Mouse (Mus musculus) right cerebral cortex, postnatal 10 days (tissue): ENCODE measurements around the gene Slc16a7.

Experiments
- DNase-seq, 2 experiments: peaks; one replicate each; pipeline ENCODE4 v3.0.0; 2021; ENCODE audit warnings: low spot score in 2 of 2

Gene Slc16a7

DNA sequence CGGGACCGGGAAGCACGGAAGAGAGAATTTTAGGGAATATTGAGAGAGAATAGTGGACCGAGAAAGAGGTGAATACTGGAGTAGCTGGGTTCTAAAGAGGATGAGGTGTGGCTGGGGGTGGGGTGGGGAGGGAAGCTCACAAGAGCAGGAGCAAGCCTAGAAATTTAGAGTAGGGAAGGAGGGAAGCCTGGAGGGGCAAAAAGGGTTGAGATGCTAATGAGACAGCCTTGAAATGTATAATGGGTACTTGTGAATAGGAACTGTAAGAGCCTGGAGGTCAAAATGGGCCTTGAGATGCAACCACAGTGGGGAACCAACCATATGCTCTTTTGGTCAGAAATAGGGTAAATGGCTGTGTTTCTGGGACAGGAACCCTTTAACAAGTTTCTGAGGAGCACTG is 203.9 kb downstream of the Slc16a7 start:
- DNase-seq: no peak

DNA sequence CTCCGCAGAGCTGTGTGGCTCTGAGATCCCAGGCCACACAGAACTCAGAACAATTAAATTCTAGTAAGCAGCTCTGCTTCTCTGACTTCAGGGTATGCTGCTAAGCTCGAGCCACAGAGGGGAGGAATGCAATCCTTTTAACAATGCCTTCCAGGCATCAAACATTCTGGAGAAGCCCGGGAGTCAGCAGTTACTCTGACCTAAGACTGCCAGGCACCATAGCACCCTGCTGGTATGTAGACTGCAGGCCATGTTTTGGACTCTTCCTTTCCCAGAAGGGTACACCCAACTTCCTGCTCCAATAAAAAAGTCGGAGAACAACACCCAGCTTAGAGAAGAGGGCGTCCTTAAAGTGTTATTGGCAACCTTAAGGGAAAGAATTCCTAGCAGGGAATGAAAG is 205.1 kb downstream of the Slc16a7 start:
- no peak for DNase-seq

DNA sequence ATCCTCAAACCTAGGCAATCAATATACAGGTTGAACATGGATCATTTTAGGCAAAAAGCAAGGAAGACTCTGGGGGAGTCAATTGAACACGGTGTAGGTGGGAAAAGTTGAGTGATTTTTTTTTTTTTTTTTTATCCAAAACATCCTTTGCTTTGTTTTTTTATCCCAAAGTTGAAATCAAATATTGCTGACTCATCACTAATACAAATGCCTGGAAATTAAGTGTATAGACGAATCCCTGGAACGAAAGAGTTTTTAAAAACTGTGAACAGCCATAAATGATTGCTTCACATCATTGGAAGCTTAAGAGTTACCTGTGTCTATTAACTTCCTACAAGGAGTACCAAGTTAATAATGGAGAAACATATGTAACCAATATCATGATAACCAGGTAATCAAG is 206.7 kb downstream of the Slc16a7 start:
- no peak for DNase-seq

DNA sequence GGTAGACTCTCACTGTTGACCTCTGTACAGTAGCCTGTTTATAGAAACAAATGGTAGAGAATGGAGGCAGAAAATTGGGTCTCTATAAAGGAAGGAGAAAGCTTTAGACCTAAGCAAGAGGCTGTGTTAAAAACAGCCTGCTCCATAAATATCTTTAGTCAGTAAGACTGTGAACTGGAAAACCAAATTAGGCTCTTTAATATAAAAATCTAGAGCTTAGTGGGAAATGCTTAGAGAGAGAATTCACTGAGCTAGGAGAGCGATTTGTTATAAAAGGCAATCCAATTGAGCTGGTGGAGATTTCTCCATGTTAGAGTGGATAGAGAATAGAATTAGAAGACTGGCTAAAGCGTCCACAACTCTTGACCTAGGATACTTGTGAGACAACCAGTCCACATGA is 211.5 kb downstream of the Slc16a7 start:
- no peak for DNase-seq

DNA sequence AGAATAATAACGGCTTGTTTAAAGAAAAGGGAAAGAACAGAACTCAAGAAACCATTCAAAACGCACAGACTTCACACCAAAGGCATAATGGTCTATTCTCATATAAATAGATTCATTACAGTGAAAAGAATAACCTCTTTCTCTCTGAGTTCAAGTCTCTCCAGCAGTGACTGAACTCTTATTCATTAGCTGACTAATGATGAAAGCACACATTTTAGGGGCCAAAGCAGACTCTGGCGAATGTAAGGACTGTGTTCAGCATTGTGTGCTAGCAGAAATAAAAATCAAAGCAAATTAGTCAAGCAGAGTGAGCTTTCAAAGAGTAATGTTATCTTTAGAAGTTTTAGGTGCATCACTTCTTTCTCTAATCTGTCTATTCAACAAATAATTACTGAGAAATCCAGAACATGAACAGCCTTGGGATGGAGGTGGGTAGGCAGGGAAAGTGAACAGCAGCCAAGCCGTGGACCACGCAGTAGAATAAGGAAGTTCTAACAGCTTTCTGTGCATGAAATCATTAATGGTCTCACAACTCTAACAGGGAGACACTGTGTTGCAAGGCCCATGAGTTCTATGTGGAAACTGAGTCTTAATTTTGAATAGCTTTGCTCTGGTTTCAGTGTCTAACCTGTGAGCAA is 214.1 kb downstream of the Slc16a7 start:
- no peak for DNase-seq

DNA sequence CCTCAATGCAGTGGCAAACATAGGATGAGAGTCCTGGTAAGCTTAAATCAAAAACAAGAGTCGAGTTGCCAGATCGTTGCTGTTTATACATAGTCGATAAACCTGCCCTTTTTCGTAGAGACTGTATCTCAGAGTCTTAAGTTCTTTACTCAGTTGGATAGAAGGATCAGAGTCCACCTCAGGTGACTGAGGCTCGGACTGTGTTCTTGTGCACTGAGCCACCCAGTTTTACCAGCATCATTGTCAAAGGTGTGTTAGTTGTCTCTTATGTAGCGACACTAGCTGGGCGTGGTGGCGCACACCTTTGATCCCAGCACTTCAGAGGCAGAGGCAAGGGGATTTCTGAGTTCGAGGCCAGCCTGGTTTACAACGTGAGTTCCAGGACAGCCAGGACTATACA is 217.6 kb downstream of the Slc16a7 start:
- no peak for DNase-seq

DNA sequence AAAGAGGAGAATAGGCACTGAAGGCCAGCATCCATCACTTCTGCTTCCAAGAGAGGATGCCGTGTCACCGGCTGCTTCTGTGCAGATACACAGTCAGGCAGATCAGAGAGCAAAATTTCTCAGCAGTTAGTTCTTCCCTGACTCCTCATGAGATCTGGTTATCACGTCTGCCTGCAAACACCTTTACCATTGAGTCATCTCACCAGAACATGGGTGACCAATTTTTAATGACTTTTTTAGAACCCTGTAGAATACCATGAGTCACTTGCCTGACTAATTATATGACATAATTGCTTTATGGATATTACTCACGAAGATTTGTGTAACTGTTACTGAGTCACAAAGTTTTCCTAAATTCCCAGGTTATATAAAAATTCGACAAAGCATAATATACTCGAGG is 218.1 kb downstream of the Slc16a7 start:
- DNase-seq: no peak
